Mouse (Mus musculus): ENCODE results near the gene Prmt8.

Prmt8 gene

DNA sequence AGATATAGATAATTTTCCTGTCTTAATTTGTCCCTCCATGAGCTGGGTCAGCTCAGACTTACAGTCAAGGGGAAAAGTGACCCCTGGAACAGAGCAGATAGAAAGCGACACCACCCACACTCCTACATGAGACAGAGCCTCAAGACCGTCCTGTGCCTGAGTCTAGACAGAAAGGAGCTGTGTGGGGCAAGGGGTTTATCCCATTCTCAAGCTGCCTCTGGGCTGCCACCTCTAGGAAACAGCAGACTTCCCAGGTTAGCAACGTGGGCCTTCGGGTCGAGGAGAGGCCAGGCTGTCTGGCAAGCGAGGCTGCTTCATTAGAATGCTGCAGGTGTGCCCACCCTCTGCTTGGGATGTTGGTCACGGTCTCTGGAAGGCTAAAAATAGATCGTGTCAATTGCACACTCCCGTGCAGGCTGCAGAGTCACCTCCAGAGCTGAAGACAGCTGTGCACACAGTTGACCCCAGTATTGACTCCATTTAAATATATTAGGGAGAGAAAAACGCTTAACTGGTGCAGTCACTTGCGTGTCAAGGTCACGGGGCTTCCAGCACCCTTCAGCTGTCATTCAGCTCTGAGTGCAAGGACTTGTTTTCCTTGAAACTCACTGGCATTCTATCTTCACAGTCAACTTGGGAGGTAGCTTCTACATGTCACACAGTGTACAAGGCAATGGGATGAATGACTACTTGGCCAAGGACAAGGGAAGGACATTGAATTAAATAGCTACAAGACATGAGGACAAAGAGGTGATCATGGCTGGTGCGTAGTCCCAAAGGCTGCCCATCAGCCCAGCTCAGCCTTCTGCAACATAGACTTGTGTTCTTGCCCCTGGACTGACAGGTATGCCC lies 33.9 kb downstream of the Prmt8 start:
- DNase-seq, result no peak

DNA sequence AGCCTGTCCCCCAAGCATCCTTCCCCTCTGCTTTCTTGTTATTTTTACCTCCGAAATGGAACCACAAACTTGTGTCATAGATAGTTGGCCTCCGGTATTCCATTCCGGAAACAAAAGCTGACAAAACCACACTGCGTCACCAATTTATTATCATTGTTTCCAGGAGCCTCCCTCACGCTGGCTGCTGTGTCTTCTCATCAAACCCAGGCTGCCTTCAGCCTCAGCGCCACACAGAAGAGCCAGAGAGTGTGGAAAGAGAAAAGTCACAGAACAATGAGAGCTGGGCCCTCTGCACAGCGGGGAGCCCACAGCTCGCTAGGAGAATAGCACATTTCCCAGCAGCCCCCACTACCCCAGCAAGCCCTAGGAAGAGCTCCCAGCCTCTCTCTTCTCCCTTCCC lies 46.1 kb downstream of the Prmt8 start:
- DNase-seq, result no peak

DNA sequence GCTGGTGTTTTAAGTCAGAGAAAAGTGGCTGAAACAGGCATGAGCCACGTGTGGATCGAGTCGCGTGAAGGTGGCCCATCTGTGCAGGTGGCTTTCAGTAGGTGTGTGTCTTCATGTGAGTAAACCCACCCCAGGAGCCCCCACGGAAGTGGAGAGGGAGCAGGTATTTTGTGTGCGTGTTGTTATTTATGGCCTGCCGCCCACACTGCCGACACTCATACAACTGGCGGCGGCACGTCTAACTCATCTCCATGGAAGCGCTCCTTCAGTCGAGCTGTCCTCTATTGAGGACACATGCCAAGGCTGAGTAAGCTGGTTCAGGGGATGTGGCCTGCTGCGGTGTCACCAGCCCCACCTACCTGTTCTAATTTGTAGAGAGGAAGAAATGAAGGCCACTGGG lies 49.4 kb downstream of the Prmt8 start:
- DNase-seq, result no peak

DNA sequence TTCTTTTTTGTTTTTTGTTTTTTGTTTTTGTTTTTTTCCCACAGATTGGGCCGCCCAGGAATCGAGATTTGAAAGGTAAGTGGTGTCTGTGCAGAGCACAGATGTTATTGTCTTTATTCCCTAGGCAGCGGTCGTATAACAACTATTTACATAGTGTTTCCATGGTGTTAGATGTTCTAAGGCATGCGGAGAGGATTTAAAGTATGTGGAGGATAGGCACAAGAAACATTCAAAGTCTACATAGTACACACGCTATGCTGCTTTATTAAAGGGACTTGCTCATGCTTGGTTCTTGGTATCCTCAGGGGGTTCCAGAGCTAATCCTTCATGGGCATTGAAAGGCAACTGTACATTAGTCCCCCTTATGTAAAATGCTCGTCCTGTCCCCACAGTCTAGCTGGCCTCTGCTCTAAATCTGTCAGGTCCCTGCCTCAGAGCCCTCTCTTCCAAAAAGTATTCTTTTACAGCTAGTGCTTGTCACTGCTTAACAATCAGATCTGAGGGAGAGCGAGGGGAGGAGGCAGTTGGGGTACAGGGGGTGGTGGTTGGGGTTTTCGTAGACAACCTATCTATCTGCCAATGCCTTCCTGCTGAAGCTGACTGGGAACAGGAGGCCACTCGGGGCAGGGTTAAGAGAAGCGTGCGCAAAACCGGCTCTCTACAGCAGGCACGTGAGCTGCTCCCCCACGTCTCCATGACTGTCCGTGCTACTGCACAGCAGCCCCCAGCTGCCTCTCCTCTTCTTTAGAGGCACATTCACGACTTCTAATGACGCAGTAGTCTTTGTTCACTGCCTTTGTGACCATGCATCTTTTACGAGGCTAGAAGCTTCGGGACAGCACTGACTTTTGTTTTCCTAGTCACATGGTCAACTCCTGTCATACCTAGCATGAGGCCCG lies 51.8 kb downstream of the Prmt8 start:
- DNase-seq, result no peak

DNA sequence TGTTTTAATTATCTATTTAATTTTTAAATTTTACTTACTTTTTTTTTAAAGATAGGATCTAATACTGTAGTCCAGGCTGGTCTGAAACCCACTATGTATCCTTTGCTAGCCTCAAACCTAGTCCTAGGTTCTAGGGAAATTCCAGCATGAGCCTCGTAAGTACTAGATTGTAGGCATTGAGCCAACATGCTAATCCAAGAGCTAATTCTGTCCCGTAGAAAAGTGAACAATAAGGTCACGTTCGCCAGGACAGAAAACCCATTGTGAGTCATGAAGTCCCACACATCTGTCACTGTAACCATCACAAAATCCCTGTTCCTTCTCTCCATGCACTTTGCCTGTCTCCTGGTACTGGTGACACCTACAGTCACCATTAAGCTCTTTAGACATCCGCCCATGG lies 53.8 kb downstream of the Prmt8 start:
- no peak for DNase-seq

DNA sequence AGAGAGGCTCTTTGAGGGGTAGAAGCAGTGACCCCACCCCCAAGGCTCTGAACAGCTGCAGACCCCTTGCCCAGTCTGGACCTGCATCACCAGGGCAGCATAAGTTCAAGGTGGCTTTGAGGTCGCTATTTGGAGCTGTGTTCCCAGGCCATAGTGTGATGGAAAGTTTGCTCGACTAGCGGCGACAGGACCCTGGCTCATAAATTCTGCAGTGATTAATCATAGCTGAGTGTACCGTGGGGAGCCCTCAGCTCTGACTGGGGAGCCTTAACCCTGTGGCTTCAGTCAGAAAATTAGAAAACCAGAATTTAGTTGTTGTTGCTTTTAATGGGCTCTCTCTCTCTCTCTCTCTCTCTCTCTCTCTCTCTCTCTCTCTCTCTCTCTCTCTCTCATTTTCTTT lies 54.4 kb downstream of the Prmt8 start:
- no peak for DNase-seq

DNA sequence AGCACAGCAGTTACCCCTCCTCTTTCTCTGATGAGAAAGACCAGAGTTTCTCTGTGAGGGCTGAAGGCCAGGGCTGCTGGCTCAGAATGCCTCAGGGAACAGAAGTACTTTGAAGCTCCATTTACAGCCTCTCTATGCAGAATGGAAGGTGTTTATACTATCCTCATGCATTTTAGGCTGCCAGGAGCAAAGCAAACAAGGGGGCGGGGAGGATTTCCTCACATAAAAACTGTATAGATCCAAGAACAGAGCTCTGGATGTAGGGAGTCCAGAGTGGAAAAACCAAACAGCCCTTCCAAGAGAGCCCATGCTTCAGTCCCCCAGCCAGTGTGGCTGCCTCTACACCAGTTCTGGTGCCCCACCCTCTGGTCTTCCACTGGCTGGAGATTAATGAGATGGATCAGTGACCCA lies 61.0 kb downstream of the Prmt8 start:
- DNase-seq, result no peak

DNA sequence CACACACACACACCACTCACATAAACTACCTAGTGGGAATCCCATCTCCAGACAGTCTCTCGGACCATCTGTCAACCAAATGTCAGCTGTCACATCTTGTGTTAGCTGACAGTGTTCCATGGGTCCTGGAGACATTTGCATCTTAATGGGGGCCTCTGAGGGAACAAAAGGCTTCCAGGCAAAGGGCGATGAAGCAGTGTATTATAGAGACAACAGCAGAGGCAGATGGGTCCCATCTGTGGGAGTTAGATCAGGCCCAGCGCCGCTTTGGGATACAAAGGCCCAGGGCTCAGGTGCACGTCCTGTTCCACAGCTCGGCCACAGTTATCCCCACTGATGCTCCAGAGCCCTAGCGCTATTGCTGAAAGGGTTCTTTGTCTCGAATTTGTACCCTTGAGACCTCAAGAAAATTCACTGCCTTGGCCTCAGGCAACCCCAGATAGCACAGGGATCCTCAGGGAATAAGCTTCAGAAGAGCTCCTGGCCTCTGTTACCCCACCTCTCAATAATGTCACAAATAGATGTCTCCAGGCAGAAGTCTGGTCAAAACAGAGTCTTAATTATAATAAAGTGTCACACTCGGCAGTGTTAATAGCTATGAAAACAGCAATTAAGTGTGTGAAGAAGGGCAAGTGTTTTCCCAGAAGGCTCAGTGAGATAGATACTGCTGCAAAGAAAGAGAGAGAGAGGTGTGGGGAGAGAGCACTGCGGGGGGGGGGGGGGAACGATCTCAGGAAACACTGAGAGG lies 68.1 kb downstream of the Prmt8 start:
- no peak for DNase-seq

DNA sequence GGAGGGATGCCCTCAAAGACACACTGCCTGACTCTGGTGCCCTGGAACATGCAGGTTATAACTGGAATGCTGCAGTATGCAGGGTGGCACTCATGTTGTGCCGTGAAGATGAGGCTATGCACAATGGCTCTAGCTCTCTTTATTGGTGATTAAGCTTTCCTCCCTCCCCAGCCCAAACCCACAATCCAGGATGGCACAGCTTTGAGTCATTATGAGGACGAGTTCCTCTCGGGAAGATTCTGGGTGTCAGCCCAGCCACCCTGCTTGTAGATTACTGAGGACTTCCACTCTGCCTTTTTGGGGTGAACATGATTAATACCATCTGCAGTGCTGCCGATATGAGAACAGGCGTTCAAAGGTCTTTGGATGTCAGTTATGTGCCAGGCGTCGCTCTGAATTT lies 75.6 kb downstream of the Prmt8 start:
- DNase-seq, result no peak

DNA sequence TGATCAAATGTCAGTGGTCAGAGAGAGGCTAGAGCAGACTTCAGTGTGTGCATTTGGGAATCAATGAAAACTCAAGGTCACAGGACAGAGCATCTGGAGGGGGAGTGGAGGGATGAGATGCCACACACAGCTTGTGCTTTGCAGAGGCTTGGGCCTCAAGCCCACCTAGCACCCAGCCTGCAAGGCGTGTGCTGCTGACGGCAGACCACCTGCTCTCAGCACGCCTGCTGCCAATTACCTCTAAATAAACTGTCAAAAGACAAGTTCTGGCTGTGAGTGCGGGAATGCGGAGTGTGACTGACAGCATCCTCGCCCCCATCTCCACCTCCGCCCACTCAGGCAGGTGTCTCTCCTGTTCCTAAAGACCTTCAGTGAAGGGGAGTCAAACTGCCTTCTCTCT lies 77.0 kb downstream of the Prmt8 start:
- no peak for DNase-seq

DNA sequence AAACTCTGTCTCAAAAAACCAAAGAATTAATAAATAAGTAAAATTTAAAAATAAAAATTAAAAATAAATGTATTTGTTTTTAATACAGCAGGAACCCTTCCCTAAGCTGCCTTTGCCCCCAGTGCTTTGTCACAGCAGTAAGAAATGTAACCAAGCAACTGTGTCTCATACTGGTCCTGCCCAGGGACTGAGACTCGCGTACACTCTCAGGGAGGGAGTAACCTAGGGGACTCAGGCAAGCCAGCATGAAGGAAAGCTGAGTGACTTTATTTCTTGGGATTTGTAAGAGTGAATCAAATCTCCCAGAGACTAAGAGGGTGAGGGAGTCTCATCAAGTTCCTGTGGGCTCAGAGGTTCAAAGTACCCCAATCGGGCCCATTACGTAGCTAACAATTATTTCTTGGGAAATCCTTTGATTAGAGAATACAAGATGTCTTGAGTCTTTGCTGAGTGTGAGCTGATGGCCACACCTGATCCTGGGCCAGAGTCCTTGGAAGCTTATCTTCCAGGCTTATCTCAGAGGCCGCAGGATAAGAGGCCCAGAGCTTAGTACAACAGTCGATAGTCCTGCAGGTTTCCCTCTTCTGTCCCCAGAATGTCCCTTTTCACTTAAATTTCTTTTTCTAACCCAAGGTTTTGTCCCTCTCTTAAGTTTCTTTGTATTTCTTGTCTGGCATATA lies 82.0 kb downstream of the Prmt8 start:
- DNase-seq, result no peak

DNA sequence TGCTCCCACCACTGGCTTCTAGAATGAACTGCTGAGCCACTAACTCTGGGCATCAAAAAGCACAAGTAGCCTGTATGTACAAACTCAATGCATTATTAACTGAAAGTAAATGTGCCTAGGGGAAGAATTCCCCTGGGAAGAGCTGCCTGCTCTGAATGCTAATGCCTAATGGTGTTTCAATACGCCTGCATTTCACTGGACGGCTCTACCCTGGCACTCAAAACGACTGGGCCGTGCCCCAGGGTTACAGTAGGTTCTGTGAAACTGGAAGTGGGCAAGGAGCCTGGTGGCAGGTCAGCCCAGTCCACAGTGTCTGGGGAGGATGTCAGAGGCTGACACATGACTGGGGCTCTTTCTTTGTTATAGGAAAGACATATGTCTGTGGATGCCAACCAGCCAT lies 84.3 kb downstream of the Prmt8 start:
- DNase-seq, result no peak

DNA sequence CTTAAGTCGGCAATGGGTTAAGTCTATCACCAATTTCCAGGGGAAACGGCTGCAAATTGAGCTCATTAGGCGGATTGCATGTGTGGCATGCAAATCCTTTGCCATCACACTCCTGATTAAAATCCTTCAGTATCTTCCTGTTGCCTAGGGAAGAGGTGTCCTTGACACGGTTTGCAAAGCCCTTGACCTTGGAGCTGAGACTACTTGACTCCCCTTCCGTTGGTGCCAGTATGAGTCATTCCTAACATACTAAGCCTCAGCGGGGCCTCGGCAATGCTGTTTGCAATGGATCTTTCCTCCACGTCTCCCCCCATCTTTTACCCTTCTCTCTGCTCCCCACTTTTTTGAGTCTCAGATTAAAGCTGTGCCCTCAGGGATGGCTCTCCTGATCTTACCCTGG lies 85.7 kb downstream of the Prmt8 start:
- DNase-seq, result no peak

DNA sequence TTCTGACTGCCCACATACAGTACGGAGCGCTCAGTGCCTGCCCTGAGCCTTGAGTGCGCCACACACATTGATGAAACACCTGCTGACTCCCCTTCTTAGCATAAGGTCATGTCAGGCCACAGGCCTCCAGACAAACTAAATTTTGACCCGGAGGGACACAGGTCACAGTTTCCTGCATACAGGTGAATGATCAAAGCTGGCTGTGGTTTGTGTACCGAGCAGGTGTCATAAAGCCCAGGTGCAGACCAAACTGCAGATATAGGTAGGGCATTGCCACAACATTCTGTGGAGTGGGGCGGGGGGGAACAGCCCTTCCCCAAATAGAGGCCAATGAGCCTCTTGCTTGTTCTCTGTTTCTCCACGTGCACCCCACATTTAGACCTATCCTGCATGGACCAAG lies 88.5 kb downstream of the Prmt8 start:
- DNase-seq, result no peak

DNA sequence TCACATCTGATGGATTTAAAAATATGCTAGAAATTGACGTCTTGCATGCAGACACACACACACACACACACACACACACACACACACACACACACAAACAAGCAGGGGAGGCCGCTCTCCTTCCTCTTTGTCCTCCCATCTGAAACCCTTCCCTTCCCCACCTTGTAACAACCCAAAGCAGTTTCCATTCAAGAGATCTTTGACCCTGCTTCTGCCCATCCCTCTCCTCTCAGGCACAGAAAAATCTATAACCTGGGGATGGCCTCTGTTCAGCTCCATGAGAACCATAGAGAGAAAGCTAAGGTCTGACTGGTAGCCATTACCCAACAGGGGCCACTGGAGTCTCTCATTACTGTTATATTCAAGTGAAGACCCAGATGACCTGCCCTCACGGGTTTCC lies 90.3 kb downstream of the Prmt8 start:
- no peak for DNase-seq

DNA sequence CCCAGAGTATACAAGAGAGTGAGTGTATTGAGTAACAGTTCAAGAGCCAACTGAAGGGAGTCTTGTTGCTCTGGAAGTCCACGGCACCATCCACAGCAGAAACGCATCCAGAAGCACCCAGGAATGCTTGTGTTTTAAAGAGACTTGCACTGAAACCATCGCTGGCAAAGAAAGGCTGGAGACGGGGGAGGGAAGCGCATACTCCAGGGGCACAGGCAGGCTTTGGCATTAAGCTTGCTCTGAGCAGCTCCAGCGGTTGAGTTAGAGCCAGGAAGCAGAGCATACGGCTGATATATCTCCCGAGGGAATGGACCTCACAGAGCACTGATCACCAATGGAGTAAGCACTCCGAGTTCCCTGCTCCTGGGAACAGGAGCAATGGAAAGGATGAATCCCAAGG lies 91.0 kb downstream of the Prmt8 start:
- no peak for DNase-seq

DNA sequence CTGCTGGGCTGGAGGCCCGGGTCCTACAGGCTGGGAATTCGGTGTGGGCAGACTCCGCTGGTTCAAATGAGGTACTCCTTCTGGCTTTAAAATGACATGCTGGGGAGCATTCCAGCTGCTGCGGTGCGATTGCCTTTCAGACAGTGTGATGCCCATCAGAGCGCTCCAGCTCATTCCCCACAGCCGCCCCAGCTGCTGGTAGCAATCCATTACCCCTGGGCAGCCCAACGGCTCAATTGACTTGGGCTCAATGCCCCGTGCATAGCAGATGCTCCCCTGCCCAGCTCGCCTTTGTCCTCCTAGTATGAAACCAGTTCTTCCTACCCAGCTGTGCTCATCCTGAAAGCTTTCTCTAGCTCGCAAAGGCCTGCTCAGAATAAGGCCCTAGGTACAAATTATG lies 92.4 kb downstream of the Prmt8 start:
- DNase-seq, result no peak

DNA sequence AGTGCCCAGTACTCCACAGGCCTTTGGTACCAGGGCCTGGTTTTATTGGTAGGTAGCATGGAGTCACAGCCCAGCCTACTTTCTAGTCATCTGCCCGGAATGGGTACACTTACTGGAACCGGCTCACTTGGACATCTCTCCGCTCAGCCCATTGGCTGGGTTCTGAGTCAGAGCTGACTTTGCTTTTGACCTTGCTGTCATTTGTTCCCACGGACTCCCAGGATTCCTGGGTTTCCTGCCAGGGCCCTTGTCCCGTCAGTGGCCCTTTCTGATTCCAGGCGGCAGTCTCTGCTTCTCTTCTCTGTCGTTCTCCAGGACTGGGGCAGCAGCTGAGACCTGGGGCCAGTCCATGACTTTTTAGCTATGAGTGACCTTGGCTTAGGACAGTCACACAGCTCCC lies 97.2 kb downstream of the Prmt8 start:
- DNase-seq, result no peak

DNA sequence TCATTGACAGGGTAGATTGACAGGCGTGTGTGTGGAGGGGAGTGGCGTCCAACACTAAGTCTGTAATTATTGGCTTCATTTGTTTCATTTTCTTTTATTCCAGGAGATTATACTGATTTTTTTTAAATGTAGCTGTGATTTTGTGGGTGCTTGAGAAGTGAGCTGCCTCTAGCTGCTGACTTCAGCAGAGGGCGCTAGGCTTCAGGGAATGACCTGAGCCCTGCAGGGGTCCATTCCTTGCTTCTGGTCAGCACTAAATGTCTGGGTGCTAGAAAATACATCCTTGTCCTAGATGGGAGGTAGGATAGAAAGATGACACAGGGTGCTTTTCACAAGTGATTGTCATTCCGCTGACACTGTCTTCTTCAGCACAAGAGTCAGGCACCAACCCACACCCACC lies 99.2 kb downstream of the Prmt8 start:
- DNase-seq, result no peak

DNA sequence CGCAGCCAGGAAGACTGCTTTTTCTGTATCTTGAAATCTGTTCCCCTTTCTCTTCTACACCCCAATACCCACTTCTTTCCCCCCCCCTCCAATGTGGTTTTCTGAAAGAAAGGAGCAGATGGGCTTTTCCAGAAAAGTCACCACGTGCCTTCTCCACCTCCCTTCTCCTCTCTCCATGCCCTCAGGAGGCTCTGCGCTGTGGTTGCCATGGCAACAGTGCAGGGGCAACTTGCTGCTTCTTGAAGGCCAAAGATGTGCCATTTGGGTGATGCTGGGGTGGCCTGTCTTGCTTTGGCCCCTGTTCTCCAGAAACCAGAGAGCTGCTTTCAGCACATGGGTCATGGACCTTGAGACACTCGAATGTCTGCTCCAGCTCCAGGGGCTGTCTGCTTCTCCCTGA lies 100.0 kb downstream of the Prmt8 start:
- peak in 1 of 2 experiments; percentile 8 for DNase-seq

DNA sequence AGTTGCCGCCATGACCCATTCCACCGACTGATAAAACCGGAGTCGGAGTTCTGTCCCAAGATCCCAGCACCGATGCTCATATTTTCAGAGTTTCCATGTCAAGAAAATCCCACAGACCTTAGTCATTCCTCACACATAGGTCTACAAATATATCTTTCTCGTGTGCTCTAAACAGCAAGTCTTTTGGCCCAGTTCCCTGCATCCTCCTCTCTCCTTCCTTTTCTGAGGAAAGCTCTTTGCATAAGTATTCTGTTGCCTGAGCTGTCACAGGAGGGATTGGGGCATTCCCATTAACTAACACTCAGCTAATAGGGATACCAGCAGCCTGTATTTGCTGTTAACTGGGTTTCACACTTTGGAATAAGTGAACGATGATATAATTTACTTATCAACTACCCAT lies 106.0 kb downstream of the Prmt8 start:
- DNase-seq, result no peak

DNA sequence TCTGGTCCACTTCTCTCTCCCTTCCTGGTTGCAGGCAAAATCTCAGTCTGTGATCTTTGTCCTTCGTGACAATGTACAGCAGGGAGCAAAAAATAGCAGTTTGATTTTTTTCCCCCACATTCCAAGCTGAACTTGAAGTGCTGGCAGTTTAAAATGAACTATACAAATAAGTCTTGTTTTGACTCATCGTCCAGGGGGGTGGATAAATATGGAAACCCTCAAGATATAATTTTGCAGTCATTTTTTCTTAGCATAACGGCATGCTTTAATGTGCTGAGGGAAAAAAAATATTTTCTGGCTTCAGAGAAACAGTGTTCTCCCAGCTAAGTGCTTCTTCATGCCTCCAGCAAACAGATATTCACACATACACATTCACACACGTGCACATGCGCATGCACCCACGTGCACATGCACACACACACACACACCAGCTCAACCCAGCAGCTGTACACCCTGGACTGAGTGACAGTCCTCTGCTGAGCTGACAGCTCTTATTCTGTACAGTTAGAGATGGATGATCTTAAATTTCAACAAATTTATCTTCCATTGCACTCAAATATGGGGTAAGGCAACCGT lies 107.5 kb downstream of the Prmt8 start:
- no peak for DNase-seq

DNA sequence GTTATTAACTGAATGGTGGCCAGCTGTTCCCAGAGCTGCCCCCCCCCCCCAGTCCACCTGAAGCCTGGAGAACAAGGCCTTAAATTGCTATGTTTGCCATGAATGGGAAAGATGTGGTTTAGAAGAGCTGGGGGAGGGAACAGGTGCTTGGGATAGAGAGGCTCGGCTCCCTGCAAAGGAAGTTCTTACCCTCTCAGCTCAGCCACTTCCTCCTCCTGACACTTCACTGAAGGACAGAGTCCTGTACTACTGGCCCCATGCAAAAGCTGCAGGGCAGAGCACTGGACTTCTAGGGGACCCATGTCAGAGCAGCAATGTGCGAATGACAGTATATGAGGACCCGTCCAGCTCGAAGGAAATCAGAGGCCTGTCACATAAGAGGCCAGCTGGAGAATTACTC lies 109.3 kb downstream of the Prmt8 start:
- DNase-seq, result no peak
